Mouse (Mus musculus) E14TG2a.4 (cell line): ENCODE measurements around the gene Mrps14.

Experiments
- CTCF ChIP-seq: conservative IDR thresholded peaks from 2 replicates; pipeline ENCODE4 v1.5.1; 2014; ENCODE audit warnings: low read length
- NANOG ChIP-seq: IDR thresholded peaks from 2 replicates; pipeline ENCODE4 v1.6.1; 2014; ENCODE audit warnings: borderline replicate concordance, low read length, mixed read lengths
- POU5F1 ChIP-seq: IDR thresholded peaks from 2 replicates; pipeline ENCODE4 v1.6.1; 2014; ENCODE audit warnings: low read length, borderline replicate concordance

GRCm38 (mm10) chr1:160238852-160239443, 43.9 kb downstream of the Mrps14 start:
- TF ChIP-seq CTCF (no peak), POU5F1 (no peak), NANOG (no peak)
